Mouse (Mus musculus) bone marrow macrophage, adult 2 months (primary cell): Measurements from ENCODE around the gene Abhd17b.

Experiments
- CTCF ChIP-seq: IDR thresholded peaks from 2 replicates; pipeline ENCODE4 v1.5.1; 2012; ENCODE audit warnings: low read depth, mild to moderate bottlenecking, low read length, moderate library complexity
- POLR2A ChIP-seq: IDR thresholded peaks from 2 replicates; pipeline ENCODE4 v1.6.1; 2012; ENCODE audit warnings: mild to moderate bottlenecking, low read depth, low read length, borderline replicate concordance

DNA sequence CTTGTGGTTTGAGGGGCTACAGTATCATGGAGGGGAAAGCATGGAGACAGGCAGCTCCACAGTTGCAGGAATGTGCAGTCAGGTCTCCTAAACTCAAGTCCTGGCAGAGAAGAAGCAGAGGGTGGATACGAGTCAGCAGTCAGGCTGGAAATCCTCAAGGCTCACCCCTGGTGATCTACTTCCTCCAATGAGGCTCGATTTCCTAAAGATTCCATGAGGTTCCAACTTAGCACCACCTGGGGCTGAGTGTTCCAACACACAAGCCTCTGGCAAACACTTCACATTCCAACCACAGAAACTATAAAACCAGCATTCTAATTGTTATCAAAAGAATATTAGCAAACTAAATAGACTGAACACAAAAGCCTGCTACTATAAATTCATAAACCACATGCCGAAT, 16.1 kb upstream of the Abhd17b start:
- no peak for TF ChIP-seq CTCF
- no peak for TF ChIP-seq POLR2A
